Mouse (Mus musculus): Measurements from ENCODE around the gene Dytn. TPM values are rescaled to one million over a fixed set of nuclear protein-coding genes. Genes with fewer than 3 reads are reported as not detected.

Gene Dytn
- total RNA-seq, 4 experiments from 2014 or later: not detected

- DNase-seq (ENCODE audit: low spot score in 2 of 2): no peak
These were observed 107.6 kb downstream of the Dytn start for GRCm38 (mm10) chr1:63579153-63579552.

GRCm38 (mm10) chr1:63576803-63577202, 109.9 kb downstream of the Dytn start:
- DNase-seq (ENCODE audit: low spot score in 2 of 2): no peak

GRCm38 (mm10) chr1:63573864-63574611, 112.7 kb downstream of the Dytn start:
- no peak for DNase-seq (ENCODE audit: low spot score in 2 of 2)

- no peak for DNase-seq (ENCODE audit: low spot score in 2 of 2)
These were observed 113.3 kb downstream of the Dytn start for GRCm38 (mm10) chr1:63573432-63573831.

Other genes starting within 250 kb of the Dytn start
- gene Adam23, start 241.0 kb downstream of the Dytn start, total RNA-seq (2022): 1 to 10 TPM in 1 of 4 experiments, under 1 TPM in 3; 0.56 to 1.6 (median 0.87) TPM
- not detected for gene Gm39653, start 71.0 kb downstream of the Dytn start, total RNA-seq (2022)
- not detected for gene Mdh1b, start 43.4 kb upstream of the Dytn start, total RNA-seq (2022)
- 10 to 100 TPM; 18.5 to 29.8 (median 24.9) TPM for gene Fastkd2, start 43.7 kb upstream of the Dytn start, total RNA-seq (2022)
- not detected for gene 4933402D24Rik, start 82.3 kb upstream of the Dytn start, total RNA-seq (2022)